10 mouse cellular contexts compared by ENCODE assay signal in the genomic region with DNA sequence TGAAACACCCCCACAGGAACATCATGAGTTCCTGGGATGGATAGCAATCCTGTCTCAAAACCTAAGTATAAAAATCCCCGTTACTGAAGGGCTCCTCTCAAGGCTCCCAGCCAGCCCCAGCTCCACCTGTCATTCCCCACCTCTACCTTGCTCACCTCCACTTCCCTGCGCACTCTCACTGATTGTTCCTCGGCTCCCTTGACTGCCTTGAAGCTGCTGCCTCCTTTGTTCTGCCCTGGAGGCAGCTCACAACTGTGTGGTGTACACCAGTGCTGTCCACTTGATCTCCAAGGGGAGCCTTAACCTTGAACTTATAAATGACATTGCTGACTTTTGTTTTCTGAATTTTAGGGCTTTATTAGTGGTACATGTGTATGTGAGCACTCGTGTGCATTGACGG. TPM values are rescaled to one million over a fixed set of nuclear protein-coding genes. Genes with fewer than 3 reads are reported as not detected.
DNase-seq lines count a peak whose midpoint lies in the region; ATAC-seq and TF ChIP-seq lines count a peak whose summit lies in the region.
"Had no signal": no experiment of that assay in that cellular context is flagged by ENCODE, and none has a peak within 500 bp of the region (broad histone marks: within the 10 kb centered on the region; RNA-seq: fewer than 3 reads in every experiment).

No protein-coding gene starts in this region.

- H3K4me3 ChIP-seq in kidney, embryonic 14.5 days (ENCODE audit: low read length), result no peak overlapping the region
- peak overlapping the region; percentile 79; the same call in 1 of the 2 replicates for H3K4me3 ChIP-seq in embryonic facial prominence, embryonic 13.5 days
- no peak overlapping the region for H3K4me3 ChIP-seq in limb, embryonic 14.5 days (replicated peaks; ENCODE audit: low read length)

- DNase-seq in kidney, postnatal 14 days, result no peak
- peak; percentile 67 for DNase-seq in ZHBTc4 (ENCODE audit: low read depth, low spot score)
- DNase-seq in limb, embryonic 14.5 days (ENCODE audit: low spot score), result no peak
- DNase-seq in adrenal gland, postnatal 10 days, result no peak
- no peak for DNase-seq in thymus, postnatal 14 days

- H3K9me3 ChIP-seq in kidney, embryonic 14.5 days (ENCODE audit: control insufficient read depth, low read length), result no peaks in the 10 kb centered on the region
- no peaks in the 10 kb centered on the region for H3K9me3 ChIP-seq in embryonic facial prominence, embryonic 13.5 days
- no peaks in the 10 kb centered on the region for H3K9me3 ChIP-seq in limb, embryonic 14.5 days (ENCODE audit: control insufficient read depth, low read length)

- no peak overlapping the region for H3K27ac ChIP-seq in kidney, embryonic 14.5 days (ENCODE audit: low read depth, low read length)
- H3K27ac ChIP-seq in embryonic facial prominence, embryonic 13.5 days, result no peak overlapping the region
- H3K27ac ChIP-seq in limb, embryonic 14.5 days (replicated peaks; ENCODE audit: low read depth, low read length), result no peak overlapping the region

- H3K4me2 ChIP-seq in kidney, embryonic 14.5 days (replicated peaks; ENCODE audit: low read depth, low read length), result no peak overlapping the region
- H3K4me2 ChIP-seq in embryonic facial prominence, embryonic 13.5 days, result peak overlapping the region; percentile 93
- H3K4me2 ChIP-seq in limb, embryonic 14.5 days (replicated peaks; ENCODE audit: low read depth, low read length, severe bottlenecking), result no peak overlapping the region; the same call in 1 of the 2 replicates

- WGBS in kidney, embryonic 14.5 days, result 64% methylated on average over 5 of the region's 5 CpGs
- 59% methylated on average over 5 of the region's 5 CpGs for WGBS in embryonic facial prominence, embryonic 13.5 days
- 68% methylated on average over 5 of the region's 5 CpGs for WGBS in limb, embryonic 14.5 days

- peaks cover 34% of the 10 kb centered on the region for H3K36me3 ChIP-seq in kidney, embryonic 14.5 days (ENCODE audit: control insufficient read depth, insufficient read depth, low read length)
- H3K36me3 ChIP-seq in embryonic facial prominence, embryonic 13.5 days, result peaks cover 37% of the 10 kb centered on the region
- peaks cover 38% of the 10 kb centered on the region for H3K36me3 ChIP-seq in limb, embryonic 14.5 days (ENCODE audit: control insufficient read depth, insufficient read depth, low read length)

- peaks cover 8% of the 10 kb centered on the region; the same call in 1 of the 2 replicates for H3K4me1 ChIP-seq in kidney, embryonic 14.5 days (ENCODE audit: control insufficient read depth, insufficient read depth, low read length)
- peaks cover 13% of the 10 kb centered on the region for H3K4me1 ChIP-seq in embryonic facial prominence, embryonic 13.5 days
- peaks cover 9% of the 10 kb centered on the region for H3K4me1 ChIP-seq in limb, embryonic 14.5 days (ENCODE audit: control insufficient read depth, insufficient read depth, low read length)

- ATAC-seq in kidney, embryonic 14.5 days (ENCODE audit: low FRiP score, low TSS enrichment), result no peak
- ATAC-seq in embryonic facial prominence, embryonic 13.5 days (ENCODE audit: insufficient number of reproducible peaks, insufficient read depth, low FRiP score, low TSS enrichment, low read depth), result no peak
- ATAC-seq in limb, embryonic 14.5 days (ENCODE audit: low FRiP score, low read depth), result no peak
- no peak for ATAC-seq in erythroid progenitor cell, adult 5-6 weeks (replicated peaks; ENCODE audit: low FRiP score, poor library complexity, severe bottlenecking)

- no peak for TF ChIP-seq POLR2A in limb, embryonic 14.5 days (IDR thresholded peaks at IDR 0.05; ENCODE audit: borderline replicate concordance, extremely low read depth, insufficient read depth, insufficient read length)

- H3K9ac ChIP-seq in kidney, embryonic 14.5 days (ENCODE audit: low read depth, low read length), result peak overlapping the region; percentile 80; the same call in 1 of the 2 replicates
- peak overlapping the region; percentile 84 for H3K9ac ChIP-seq in embryonic facial prominence, embryonic 13.5 days
- 0 out of 2 replicates have a peak overlapping the region, but pooled peaks have one; percentile 12 for H3K9ac ChIP-seq in limb, embryonic 14.5 days (ENCODE audit: low read depth, low read length, severe bottlenecking)

- H3K27me3 ChIP-seq in kidney, embryonic 14.5 days (ENCODE audit: control insufficient read depth, insufficient read depth, low read length), result no peaks in the 10 kb centered on the region
- H3K27me3 ChIP-seq in embryonic facial prominence, embryonic 13.5 days, result no peaks in the 10 kb centered on the region
- no peaks in the 10 kb centered on the region for H3K27me3 ChIP-seq in limb, embryonic 14.5 days (ENCODE audit: control insufficient read depth, insufficient read depth, low read length)

RNA-seq across cellular contexts. Expression of a gene that starts 1.7 kb away (rescaled TPM):
- 348 and 423 TPM in 2 replicates for polyA plus RNA-seq in kidney, embryonic 14.5 days (2014; fragmentation: Nextera tagmentation; extraction: Ambion mirVana)
- 304 and 312 TPM in 2 replicates for polyA plus RNA-seq in embryonic facial prominence, embryonic 13.5 days (2015; fragmentation: Nextera tagmentation; extraction: Ambion mirVana)
- 237 and 248 TPM in 2 replicates for polyA plus RNA-seq in limb, embryonic 14.5 days (2012; rRNA removed)
- 298 and 313 TPM in 2 replicates for polyA plus RNA-seq in limb, embryonic 14.5 days (2014; fragmentation: Nextera tagmentation; extraction: Ambion mirVana)
- total RNA-seq in adrenal gland, postnatal 10 days (2021), result 100 to 1,000 TPM; 340 to 396 TPM
- total RNA-seq in erythroid progenitor cell, adult 5-6 weeks (2015; ENCODE audit: low replicate concordance), result 90.1 and 119 TPM in 2 replicates
- total RNA-seq in erythroid progenitor cell, adult 5-6 weeks (2017; ENCODE audit: low replicate concordance), result 75.9 and 125 TPM in 2 replicates

RNA-seq across cellular contexts. Expression of a gene that starts 32.5 kb away (rescaled TPM):
- polyA plus RNA-seq in kidney, embryonic 14.5 days (2014; fragmentation: Nextera tagmentation; extraction: Ambion mirVana), result not detected in 2 replicates
- polyA plus RNA-seq in embryonic facial prominence, embryonic 13.5 days (2015; fragmentation: Nextera tagmentation; extraction: Ambion mirVana), result 0.23 TPM in 1 of 2 replicates, not detected in the other
- polyA plus RNA-seq in limb, embryonic 14.5 days (2012; rRNA removed), result 0.18 TPM in 1 of 2 replicates, not detected in the other
- not detected in 2 replicates for polyA plus RNA-seq in limb, embryonic 14.5 days (2014; fragmentation: Nextera tagmentation; extraction: Ambion mirVana)
- total RNA-seq in adrenal gland, postnatal 10 days (2021), result not detected
- not detected in 2 replicates for total RNA-seq in erythroid progenitor cell, adult 5-6 weeks (2015; ENCODE audit: low replicate concordance)
- not detected in 2 replicates for total RNA-seq in erythroid progenitor cell, adult 5-6 weeks (2017; ENCODE audit: low replicate concordance)
- total RNA-seq: layer of hippocampus, postnatal 10 days; neutrophil, adult 5-6 weeks had no signal

RNA-seq across cellular contexts. Expression of a gene that starts 39.6 kb away (rescaled TPM):
- 661 and 682 TPM in 2 replicates for polyA plus RNA-seq in kidney, embryonic 14.5 days (2014; fragmentation: Nextera tagmentation; extraction: Ambion mirVana)
- polyA plus RNA-seq in embryonic facial prominence, embryonic 13.5 days (2015; fragmentation: Nextera tagmentation; extraction: Ambion mirVana), result 545 and 624 TPM in 2 replicates
- 595 and 783 TPM in 2 replicates for polyA plus RNA-seq in limb, embryonic 14.5 days (2012; rRNA removed)
- polyA plus RNA-seq in limb, embryonic 14.5 days (2014; fragmentation: Nextera tagmentation; extraction: Ambion mirVana), result 586 and 589 TPM in 2 replicates
- 100 to 1,000 TPM; 305 to 336 TPM for total RNA-seq in adrenal gland, postnatal 10 days (2021)
- 292 and 301 TPM in 2 replicates for total RNA-seq in erythroid progenitor cell, adult 5-6 weeks (2015; ENCODE audit: low replicate concordance)
- 92.2 and 190 TPM in 2 replicates for total RNA-seq in erythroid progenitor cell, adult 5-6 weeks (2017; ENCODE audit: low replicate concordance)

RNA-seq across cellular contexts. Expression of a gene that starts 39.9 kb away (rescaled TPM):
- 42.5 and 48.9 TPM in 2 replicates for polyA plus RNA-seq in kidney, embryonic 14.5 days (2014; fragmentation: Nextera tagmentation; extraction: Ambion mirVana)
- 63.2 and 68.8 TPM in 2 replicates for polyA plus RNA-seq in embryonic facial prominence, embryonic 13.5 days (2015; fragmentation: Nextera tagmentation; extraction: Ambion mirVana)
- polyA plus RNA-seq in limb, embryonic 14.5 days (2012; rRNA removed), result 42.6 and 43.7 TPM in 2 replicates
- polyA plus RNA-seq in limb, embryonic 14.5 days (2014; fragmentation: Nextera tagmentation; extraction: Ambion mirVana), result 51.3 and 58.9 TPM in 2 replicates
- 10 to 100 TPM; 24.7 to 28.8 TPM for total RNA-seq in adrenal gland, postnatal 10 days (2021)
- 56.2 and 59.5 TPM in 2 replicates for total RNA-seq in erythroid progenitor cell, adult 5-6 weeks (2015; ENCODE audit: low replicate concordance)
- 58.9 and 62.4 TPM in 2 replicates for total RNA-seq in erythroid progenitor cell, adult 5-6 weeks (2017; ENCODE audit: low replicate concordance)

Comparison
In these comparisons a context has a peak if more than half of its experiments do, and no peak if none do; other contexts are left out.
1. H3K9ac ChIP-seq: peak in every context shown above with its lines; median percentile 84 in embryonic facial prominence, embryonic 13.5 days; 80 in kidney, embryonic 14.5 days; 12 in limb, embryonic 14.5 days.